Mouse (Mus musculus): ENCODE measurements at regions not wholly inside any gene's neighbourhood (a gene's known extent, or its start where the extent isn't known, plus 50 kb on each side); places are given as distances from the start of the nearest gene placed in this dataset.

GRCm38 (mm10) chr9:61238687-61239250 lies 133.4 kb upstream of the Tle3 start:
- no peak for DNase-seq (ENCODE audit: low spot score)
- intact Hi-C loops (cut with DNase I): no loop called here

DNA sequence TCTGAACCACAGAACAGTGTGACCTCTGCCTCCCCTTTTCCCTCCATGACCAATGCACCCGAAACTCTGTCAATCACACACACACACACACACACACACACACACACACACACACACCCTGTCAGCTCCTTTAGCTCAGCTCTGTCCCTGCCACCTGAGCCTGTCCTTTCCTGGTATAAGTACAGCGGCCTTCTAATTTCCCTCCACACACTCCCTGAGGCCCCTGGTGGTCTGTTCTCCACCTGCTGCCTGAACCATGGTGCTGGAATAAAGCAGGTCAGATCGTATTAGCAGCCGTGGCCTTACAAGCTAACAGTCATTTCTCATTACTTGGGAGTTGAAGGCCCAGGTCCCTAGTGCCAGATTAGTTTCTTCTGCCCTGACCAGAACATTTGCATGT lies 132.8 kb upstream of the Tle3 start:
- DNase-seq (ENCODE audit: low spot score): no peak
- intact Hi-C loops (cut with DNase I): no loop called here

DNA sequence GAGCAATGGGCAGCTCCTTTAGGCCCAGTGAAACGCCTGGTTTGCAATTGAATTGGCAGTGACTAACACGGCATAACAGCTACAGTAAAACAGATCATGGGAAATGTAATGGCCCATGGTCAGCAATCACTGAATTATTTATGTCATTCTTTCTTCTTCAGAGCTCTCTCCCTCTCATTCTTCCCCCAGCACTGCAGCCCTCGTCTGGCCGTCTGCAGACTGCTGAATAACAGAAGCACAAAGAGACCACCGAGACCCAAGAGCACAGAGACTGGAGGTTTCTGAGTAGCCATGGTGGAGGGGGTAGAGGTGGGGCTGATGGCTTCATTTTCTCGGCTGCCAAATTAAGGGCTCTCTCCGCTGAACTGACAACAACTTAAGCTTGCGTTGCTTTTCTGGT lies 130.7 kb upstream of the Tle3 start:
- intact Hi-C loops (cut with DNase I): no loop called here

GRCm38 (mm10) chr9:61242167-61242860 lies 129.9 kb upstream of the Tle3 start:
- DNase-seq (ENCODE audit: low spot score): no peak

More for the DNA sequence above, 130.7 kb upstream of the Tle3 start:
- DNase-seq (ENCODE audit: low spot score): no peak

GRCm38 (mm10) chr9:61243289-61243688 lies 128.9 kb upstream of the Tle3 start:
- no peak for DNase-seq (ENCODE audit: low spot score)
- intact Hi-C loops (cut with DNase I): no loop called here

More at GRCm38 (mm10) chr9:61242167-61242860, 129.9 kb upstream of the Tle3 start:
- intact Hi-C loops (cut with DNase I): no loop called here

- no peak for DNase-seq (ENCODE audit: low spot score)
- intact Hi-C loops (cut with DNase I): no loop called here
These were observed 122.3 kb upstream of the Tle3 start for GRCm38 (mm10) chr9:61249691-61250425.

DNA sequence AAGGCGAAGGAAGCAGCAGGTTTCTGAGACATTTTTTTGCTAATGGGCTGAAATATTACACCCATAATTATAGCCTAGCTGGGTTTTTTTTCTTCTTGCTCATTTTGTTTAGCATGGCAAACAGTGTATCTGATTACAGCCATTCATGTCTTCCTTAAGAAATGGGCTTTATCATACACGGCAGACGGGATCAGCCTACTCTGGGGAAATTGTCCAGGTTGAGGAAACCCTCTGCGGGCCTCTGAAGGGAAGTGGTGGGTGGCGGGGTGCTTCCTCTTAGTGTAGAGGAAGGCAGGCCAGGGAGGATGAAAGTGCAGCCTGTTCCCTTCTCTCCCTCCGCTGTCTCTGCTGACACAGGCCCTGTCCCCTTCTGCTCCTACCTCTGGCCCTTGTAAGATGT lies 120.6 kb upstream of the Tle3 start:
- intact Hi-C loops (cut with DNase I): no loop called here
- peak; percentile 26 for DNase-seq (ENCODE audit: low spot score)

DNA sequence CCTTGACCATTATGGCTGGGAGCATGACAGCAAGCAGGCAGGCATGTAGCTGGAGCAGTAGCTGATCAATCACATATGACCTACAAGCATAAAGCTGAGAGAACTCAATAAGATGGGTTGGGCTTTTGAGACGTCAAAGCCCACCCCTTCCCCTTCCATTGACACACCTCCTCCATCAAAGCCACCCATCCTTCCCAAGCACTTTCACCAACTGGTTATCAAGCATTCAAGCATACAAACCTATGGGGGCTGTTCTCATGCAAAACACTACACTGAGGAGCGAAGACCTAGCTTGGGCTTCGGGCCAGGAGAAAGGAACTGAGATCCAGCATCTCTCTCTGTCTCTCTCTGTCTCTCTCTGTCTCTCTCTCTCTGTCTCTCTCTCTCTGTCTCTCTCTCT lies 118.4 kb upstream of the Tle3 start:
- intact Hi-C loops (cut with DNase I): no loop called here
- no peak for DNase-seq (ENCODE audit: low spot score)

DNA sequence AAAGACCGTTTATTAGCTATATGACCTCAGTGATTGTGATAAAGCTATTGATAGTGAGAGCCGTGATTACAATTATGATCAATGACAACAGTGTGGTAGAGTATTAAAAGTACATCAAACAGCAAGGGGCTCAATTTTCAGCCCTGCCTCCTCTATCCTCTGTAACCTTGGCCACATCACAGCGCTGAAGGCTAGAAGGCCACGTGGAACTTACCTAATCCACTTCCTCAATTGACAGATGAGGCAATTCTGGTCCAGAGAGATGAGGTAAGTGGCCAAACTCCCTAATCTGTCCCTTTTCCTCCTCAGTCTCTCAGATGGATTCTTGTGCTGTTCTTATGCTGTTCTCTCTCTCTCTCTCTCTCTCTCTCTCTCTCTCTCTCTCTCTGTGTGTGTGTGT lies 114.7 kb upstream of the Tle3 start:
- no peak for DNase-seq (ENCODE audit: low spot score)
- intact Hi-C loops (cut with DNase I): loop anchor here (5.0 kb wide), 1 partner anchor 40 kb away; no protein-coding TSS in a partner anchor

DNA sequence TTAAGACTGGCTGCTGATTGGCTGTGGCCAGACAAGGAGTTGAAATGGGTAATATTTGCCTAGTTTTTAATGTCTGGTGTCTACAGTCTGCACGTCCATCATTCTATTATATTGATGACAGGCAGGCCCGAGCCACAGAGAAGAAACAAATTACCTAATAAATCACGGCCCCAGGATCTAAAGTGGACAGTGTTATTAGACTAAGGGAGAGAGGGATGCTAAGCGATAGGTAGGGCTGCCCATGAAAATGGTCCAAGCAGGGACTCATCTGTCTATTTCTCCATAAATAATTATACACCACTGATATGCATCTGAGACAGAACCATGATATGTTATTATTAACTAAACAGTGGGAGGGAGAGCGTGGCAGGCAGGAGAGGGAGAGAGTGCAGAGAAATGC lies 114.1 kb upstream of the Tle3 start:
- no peak for DNase-seq (ENCODE audit: low spot score)
- intact Hi-C loops (cut with DNase I): loop anchor here (5.0 kb wide), 1 partner anchor 41 kb away; no protein-coding TSS in a partner anchor

- intact Hi-C loops (cut with DNase I): loop anchor here (5.0 kb wide), 1 partner anchor 42 kb away; no protein-coding TSS in a partner anchor
- peak; percentile 44 for DNase-seq (ENCODE audit: low spot score)
These were observed 112.6 kb upstream of the Tle3 start for GRCm38 (mm10) chr9:61259421-61260174.

- intact Hi-C loops (cut with DNase I): no loop called here
- DNase-seq (ENCODE audit: low spot score): no peak
These were observed 110.9 kb upstream of the Tle3 start for GRCm38 (mm10) chr9:61261263-61261662.

- intact Hi-C loops (cut with DNase I): no loop called here
- DNase-seq (ENCODE audit: low spot score): no peak
These were observed 110.3 kb upstream of the Tle3 start for GRCm38 (mm10) chr9:61261739-61262333.

DNA sequence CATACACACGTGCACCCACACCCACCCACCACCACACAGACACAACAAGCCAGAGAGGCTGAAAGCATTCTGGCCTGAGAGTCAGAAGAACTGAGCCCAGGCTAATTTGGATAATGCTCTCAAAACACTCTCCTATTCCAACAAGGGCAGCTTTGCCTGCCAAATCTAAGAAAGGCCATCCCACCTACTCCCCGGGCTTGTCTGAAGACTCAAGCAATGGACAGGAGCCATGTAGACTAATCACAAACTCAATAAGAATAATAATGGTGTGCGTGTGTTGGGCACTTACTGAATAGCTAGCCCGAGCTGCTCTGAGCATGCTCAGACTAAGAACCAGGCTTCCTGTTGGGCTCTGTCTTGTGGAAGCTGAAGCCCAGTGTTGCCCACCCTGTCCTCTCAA lies 108.8 kb upstream of the Tle3 start:
- intact Hi-C loops (cut with DNase I): no loop called here
- DNase-seq (ENCODE audit: low spot score): no peak

GRCm38 (mm10) chr9:61265466-61265865 lies 106.7 kb upstream of the Tle3 start:
- no peak for DNase-seq (ENCODE audit: low spot score)
- intact Hi-C loops (cut with DNase I): no loop called here

DNA sequence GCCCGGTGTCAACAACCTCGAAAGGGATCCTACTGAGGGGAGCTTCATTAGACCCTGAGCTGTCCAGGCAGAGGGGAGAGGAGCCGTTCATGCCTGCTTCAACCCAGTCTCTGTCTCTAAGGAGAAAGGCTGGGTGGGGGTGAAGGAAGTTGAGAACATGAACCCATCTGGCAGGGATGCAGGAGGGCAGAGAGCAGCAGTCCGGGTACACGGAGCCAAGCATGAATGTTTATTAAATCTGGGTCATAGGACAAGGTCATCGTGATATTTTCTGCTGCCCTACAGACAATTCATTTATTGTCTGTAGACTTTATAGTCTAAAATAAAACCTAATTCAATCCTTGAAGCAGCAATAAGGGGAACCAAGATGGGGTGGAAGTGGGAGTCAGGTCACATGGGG lies 105.2 kb upstream of the Tle3 start:
- intact Hi-C loops (cut with DNase I): no loop called here
- no peak for DNase-seq (ENCODE audit: low spot score)

DNA sequence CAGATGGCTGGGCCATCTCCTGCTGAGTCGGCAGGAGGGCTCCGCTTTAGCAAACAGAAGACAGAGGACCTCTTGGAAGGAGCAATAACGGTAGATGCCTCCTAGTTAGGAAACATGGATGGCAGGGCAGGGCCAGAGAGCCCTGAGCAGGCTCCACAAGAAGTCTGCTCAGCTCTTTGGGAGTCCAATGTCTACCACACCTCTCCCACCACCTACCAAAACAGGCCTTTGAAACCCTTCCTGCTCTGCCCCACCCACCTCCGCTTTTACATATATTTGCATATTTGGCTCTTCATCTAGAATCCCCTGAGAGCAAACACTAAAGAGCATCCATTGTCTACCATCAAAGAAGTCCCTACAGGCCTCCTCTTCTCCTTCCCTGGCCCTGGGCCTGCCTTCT lies 104.6 kb upstream of the Tle3 start:
- intact Hi-C loops (cut with DNase I): no loop called here
- no peak for DNase-seq (ENCODE audit: low spot score)

- intact Hi-C loops (cut with DNase I): no loop called here
- DNase-seq (ENCODE audit: low spot score): no peak
These were observed 104.0 kb upstream of the Tle3 start for GRCm38 (mm10) chr9:61268162-61268561.

DNA sequence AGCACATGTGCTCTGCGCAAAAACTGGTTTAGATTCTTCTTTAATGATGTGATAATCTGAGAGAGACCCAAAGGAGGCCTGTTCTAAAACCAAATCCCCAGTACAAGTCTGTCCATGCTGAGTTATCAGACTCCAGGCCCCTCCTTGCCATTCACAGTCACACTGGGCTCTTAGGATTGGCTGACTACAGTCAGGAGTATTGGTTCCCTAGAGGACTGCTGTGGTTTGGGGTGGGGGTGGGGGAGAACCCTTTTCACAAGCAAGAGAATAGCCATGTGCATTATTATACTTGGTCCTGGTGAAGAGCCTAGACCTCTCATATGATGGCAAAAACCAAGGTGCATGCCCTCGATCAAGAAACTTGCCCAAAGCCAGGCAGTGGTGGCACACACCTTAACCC lies 103.5 kb upstream of the Tle3 start:
- intact Hi-C loops (cut with DNase I): no loop called here
- DNase-seq (ENCODE audit: low spot score): no peak
